Mouse (Mus musculus) spleen, adult 2 months (tissue): Measurements from ENCODE around the gene Dhrs3.

Source experiments
- CTCF ChIP-seq: fragments of 200-500 bp; IDR thresholded peaks from 2 replicates; pipeline ENCODE4 v1.5.1; 2011; ENCODE audit warnings: mild to moderate bottlenecking, inconsistent platforms; ENCODE audit not compliant: insufficient read depth, insufficient read length, insufficient replicate concordance; ENCODE audit errors: extremely low read depth
- POLR2A ChIP-seq: fragments of 200-500 bp; IDR thresholded peaks from 2 replicates; pipeline ENCODE4 v1.6.1; 2011; ENCODE audit warnings: low read depth, low read length, inconsistent platforms

DNA sequence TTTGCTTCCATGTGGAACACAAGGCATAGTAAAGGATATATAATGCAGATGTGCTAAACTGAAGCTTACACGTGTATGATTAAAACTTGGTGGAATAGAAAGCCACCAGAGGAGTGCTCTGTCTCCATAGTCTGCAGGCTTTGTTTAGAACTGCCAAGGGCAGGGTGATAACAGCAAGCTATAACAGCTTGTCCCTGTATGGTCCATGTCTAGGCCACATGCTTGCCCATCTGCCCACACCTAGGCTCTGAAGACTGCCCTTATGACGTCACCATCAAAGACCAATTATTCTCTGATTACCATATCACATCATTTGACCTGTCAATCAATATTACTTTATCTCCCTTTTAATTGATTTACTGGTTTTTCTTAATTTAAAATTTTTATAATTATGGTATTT, 72.6 kb downstream of the Dhrs3 start:
- TF ChIP-seq CTCF (no peak), POLR2A (no peak)
